32 mouse cellular contexts compared by ENCODE assay signal in genomic region chr4:129110804-129111203, GRCm38 (mm10). TPM values are rescaled to one million over a fixed set of nuclear protein-coding genes. Genes with fewer than 3 reads are reported as not detected.
"Had no signal": no experiment of that assay in that cellular context is flagged by ENCODE, and none has a peak within 500 bp of the region (broad histone marks: within the 10 kb centered on the region; RNA-seq: fewer than 3 reads in every experiment).

No protein-coding gene starts in this region.

- H3K9ac ChIP-seq: heart, embryonic 12.5 days; hindbrain, embryonic 12.5 days; hindbrain, embryonic 14.5 days; limb, embryonic 12.5 days; liver, embryonic 13.5 days had no signal

- H3K9me3 ChIP-seq: heart, embryonic 10.5 days; hindbrain, embryonic 10.5 days; hindbrain, embryonic 12.5 days; limb, embryonic 10.5 days; liver, embryonic 13.5 days had no signal

- ATAC-seq: hindbrain, embryonic 16.5 days; inflammation-experienced regulatory T-cells, adult 6 months had no signal

- DNase-seq: gastrocnemius, postnatal 14 days; gastrocnemius, postnatal 36 days; heart, adult 11 months; heart, adult 2 months; heart, postnatal 10 days; heart, postnatal 4 days; kidney, adult 11 months; kidney, adult 8-10 months; kidney, postnatal 10 days; kidney, postnatal 25 days; liver; liver, embryonic 13.5 days had no signal

- H3K4me2 ChIP-seq: heart, embryonic 12.5 days; hindbrain, embryonic 12.5 days; hindbrain, embryonic 14.5 days; limb, embryonic 12.5 days; liver, embryonic 11.5 days; liver, embryonic 13.5 days had no signal

- H3K27ac ChIP-seq: heart, adult 2 months; heart, embryonic 10.5 days; hindbrain, embryonic 10.5 days; hindbrain, embryonic 12.5 days; hindbrain, embryonic 14.5 days; layer of hippocampus, adult 2 months; left cerebral cortex, adult 2 months; limb, embryonic 10.5 days; limb, embryonic 12.5 days; liver, embryonic 13.5 days had no signal

- H3K4me1 ChIP-seq: heart, embryonic 12.5 days had no signal

- H3K36me3 ChIP-seq: heart, embryonic 10.5 days; heart, embryonic 12.5 days; hindbrain, embryonic 10.5 days; hindbrain, embryonic 12.5 days; limb, embryonic 10.5 days; limb, embryonic 12.5 days; liver, embryonic 13.5 days had no signal

- H3K4me3 ChIP-seq: heart, adult 2 months; heart, embryonic 10.5 days; heart, embryonic 12.5 days; hindbrain, embryonic 10.5 days; hindbrain, embryonic 12.5 days; layer of hippocampus, adult 2 months; left cerebral cortex, adult 2 months; limb, embryonic 10.5 days; limb, embryonic 12.5 days; liver, embryonic 13.5 days had no signal

RNA-seq across cellular contexts. Expression of gene Tmem54, which starts 5.5 kb away (rescaled TPM):
- total RNA-seq: gastrocnemius, adult 18-20 months; gastrocnemius, adult 8-10 months; gastrocnemius, postnatal 14 days; gastrocnemius, postnatal 36 days; heart, adult 2 months; heart, postnatal 10 days; heart, postnatal 25 days; heart, postnatal 4 days; layer of hippocampus, adult 2 months; layer of hippocampus, postnatal 10 days; layer of hippocampus, postnatal 25 days; left cerebral cortex, adult 2 months; left cerebral cortex, postnatal 14 days; left cerebral cortex, postnatal 36 days had no signal
- polyA plus RNA-seq: heart, embryonic 14.5 days; hindbrain, embryonic 14.5 days; inflammation-experienced regulatory T-cells, adult 6 months had no signal

RNA-seq across cellular contexts. Expression of gene Hpca, which starts 11.0 kb away (rescaled TPM):
- total RNA-seq: gastrocnemius, adult 18-20 months; gastrocnemius, adult 8-10 months; gastrocnemius, postnatal 36 days; heart, postnatal 25 days had no signal
- polyA plus RNA-seq: inflammation-experienced regulatory T-cells, adult 6 months had no signal
